Mouse (Mus musculus): Measurements from ENCODE around the gene Pea15a. TPM values are rescaled to one million over a fixed set of nuclear protein-coding genes. Genes with fewer than 3 reads are reported as not detected.
A peak's percentile ranks its signal among the peaks of the same experiment; 100 is the strongest.

Gene Pea15a
- polyA plus RNA-seq, 1 experiment from 2014 or later: 14.5 TPM

DNA sequence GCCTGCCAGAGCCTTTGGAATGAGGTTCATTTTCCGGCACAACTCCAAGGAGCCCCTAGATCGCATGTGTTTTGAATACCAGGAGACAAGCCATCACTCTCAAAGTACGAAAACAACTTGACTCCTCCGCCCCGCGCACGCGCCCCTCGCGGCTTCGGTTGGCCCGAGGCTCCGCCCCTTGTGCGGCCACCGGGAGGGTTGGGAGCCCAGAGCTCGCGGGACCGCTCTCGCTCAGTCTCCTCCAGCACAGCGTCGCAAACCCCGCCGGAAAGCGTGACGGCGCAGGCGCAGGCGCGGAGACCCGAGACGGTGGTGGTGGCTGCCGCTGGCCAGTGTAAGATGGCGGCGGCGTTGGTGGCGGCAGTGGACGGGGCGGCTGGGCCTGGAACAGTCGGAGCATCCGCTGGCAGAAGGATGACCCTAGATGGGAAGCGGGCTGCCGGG is 58.7 kb downstream of the Pea15a start, which contains the start of gene Dcaf8:
Gene Dcaf8, plus strand, starts transcription at position 250 of the 444 bp plus-strand sequence.
- peak within 1 kb of the TSS; percentile 99 for H3K27ac ChIP-seq (ENCODE audit: low read depth)
- H3K36me3 ChIP-seq (replicated peaks; ENCODE audit: insufficient read depth, low read length): peaks cover 29% of the 10 kb centered on the region
- WGBS (ENCODE audit: insufficient replicate concordance): under 1% methylated on average over 42 of the region's 42 CpGs
- peak within 1 kb of the TSS; percentile 100 for H3K4me3 ChIP-seq (ENCODE audit: low read depth, low read length)
- peak within 1 kb of the TSS; percentile 69 for H3K4me2 ChIP-seq (ENCODE audit: low read depth, low read length)
- TF ChIP-seq EP300 (IDR thresholded peaks at IDR 0.05; ENCODE audit: low read depth): no peak
- no peak for TF ChIP-seq CTCF (IDR thresholded peaks at IDR 0.05; ENCODE audit: low read depth)
- peaks cover 22% of the 10 kb centered on the region for H3K4me1 ChIP-seq (ENCODE audit: insufficient read depth)
- H3K9ac ChIP-seq (replicated peaks): peak within 1 kb of the TSS; percentile 100
- no peaks in the 10 kb centered on the region for H3K9me3 ChIP-seq (ENCODE audit: low read length)
- peak; percentile 98 for DNase-seq
- no peaks in the 10 kb centered on the region for H3K27me3 ChIP-seq (ENCODE audit: insufficient read depth, low read length)
- peak; percentile 99 for ATAC-seq

Other genes with a start within 250 kb of the Pea15a start
- 0.71 and 0.78 TPM in 2 replicates for gene Vangl2, start 178.4 kb downstream of the Pea15a start, polyA plus RNA-seq (2015; fragmentation: Nextera tagmentation; extraction: Ambion mirVana)
- not detected in 2 replicates for gene Nhlh1, start 149.2 kb downstream of the Pea15a start, polyA plus RNA-seq (2015; fragmentation: Nextera tagmentation; extraction: Ambion mirVana)
- gene Copa, start 124.3 kb downstream of the Pea15a start, polyA plus RNA-seq (2015; fragmentation: Nextera tagmentation; extraction: Ambion mirVana): 50.2 and 55.4 TPM in 2 replicates
- gene Ncstn, start 124.0 kb downstream of the Pea15a start, polyA plus RNA-seq (2015; fragmentation: Nextera tagmentation; extraction: Ambion mirVana): 36.7 and 41.8 TPM in 2 replicates
- 85.9 and 91.7 TPM in 2 replicates for gene Pex19, start 80.0 kb downstream of the Pea15a start, polyA plus RNA-seq (2015; fragmentation: Nextera tagmentation; extraction: Ambion mirVana)
- gene Dcaf8, start 58.7 kb downstream of the Pea15a start, polyA plus RNA-seq (2015; fragmentation: Nextera tagmentation; extraction: Ambion mirVana): 43.0 and 48.3 TPM in 2 replicates
- gene Casq1, start 13.1 kb upstream of the Pea15a start, polyA plus RNA-seq (2015; fragmentation: Nextera tagmentation; extraction: Ambion mirVana): 0.61 and 9.1 TPM in 2 replicates
- gene Atp1a4, start 51.6 kb upstream of the Pea15a start, polyA plus RNA-seq (2015; fragmentation: Nextera tagmentation; extraction: Ambion mirVana): 0.04 and 0.08 TPM in 2 replicates
- gene Igsf8, start 54.8 kb upstream of the Pea15a start, polyA plus RNA-seq (2015; fragmentation: Nextera tagmentation; extraction: Ambion mirVana): 12.8 and 13.1 TPM in 2 replicates
- 0.29 and 1.4 TPM in 2 replicates for gene Atp1a2, start 91.3 kb upstream of the Pea15a start, polyA plus RNA-seq (2015; fragmentation: Nextera tagmentation; extraction: Ambion mirVana)
- gene Kcnj9, start 122.5 kb upstream of the Pea15a start, polyA plus RNA-seq (2015; fragmentation: Nextera tagmentation; extraction: Ambion mirVana): 0.07 TPM in 2 replicates
- 0.17 and 0.19 TPM in 2 replicates for gene Kcnj10, start 134.4 kb upstream of the Pea15a start, polyA plus RNA-seq (2015; fragmentation: Nextera tagmentation; extraction: Ambion mirVana)
- 1.8 TPM in 2 replicates for gene Pigm, start 169.7 kb upstream of the Pea15a start, polyA plus RNA-seq (2015; fragmentation: Nextera tagmentation; extraction: Ambion mirVana)

Data from liver, postnatal 0 days (tissue).